Mouse (Mus musculus): ENCODE data around the gene Gm2663. TPM values are rescaled to one million over a fixed set of nuclear protein-coding genes. Genes with fewer than 3 reads are reported as not detected.

Gm2663 gene
- polyA plus RNA-seq, 1 experiment from 2014 or later = not detected

DNA sequence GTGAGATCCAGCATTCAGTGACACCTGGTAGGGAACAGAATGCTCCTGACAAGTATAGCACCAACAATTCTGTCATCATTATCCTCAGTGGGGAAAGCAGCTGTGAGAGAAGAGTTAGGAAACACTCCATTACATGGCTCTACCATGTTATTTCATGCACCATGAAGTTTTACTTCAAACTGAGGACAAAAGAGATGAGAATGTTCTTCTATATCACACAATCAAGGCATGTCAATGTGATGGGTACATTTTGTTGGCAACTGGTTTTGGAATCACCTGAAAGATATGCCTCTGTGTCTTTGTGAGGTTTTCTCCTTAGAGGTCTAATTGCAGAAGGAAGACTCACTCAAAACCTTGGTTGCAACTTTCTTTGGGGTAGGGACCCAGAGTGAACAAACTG lies 47.5 kb downstream of the Gm2663 start, which contains the start of gene Gm4744:
Gene Gm4744 (minus strand): TSS at position 101 of the 400 bp plus-strand sequence.
- ATAC-seq = no peak
- Histone ChIP-seq H3K27ac (ENCODE audit: low read depth, low read length) (no peak within 1 kb of the TSS), H3K4me2 (ENCODE audit: low read length) (no peak within 1 kb of the TSS), H3K4me3 (ENCODE audit: low read depth, low read length) (no peak within 1 kb of the TSS), H3K36me3 (ENCODE audit: control insufficient read depth, insufficient read depth, low read length) (no peaks in the 10 kb centered on the region), H3K9me3 (replicated peaks; ENCODE audit: control insufficient read depth, low read length) (no peaks in the 10 kb centered on the region), H3K27me3 (replicated peaks; ENCODE audit: control insufficient read depth, insufficient read depth, low read length) (no peaks in the 10 kb centered on the region), H3K4me1 (ENCODE audit: control insufficient read depth, insufficient read depth, low read length) (no peaks in the 10 kb centered on the region), H3K9ac (ENCODE audit: low read length) (no peak within 1 kb of the TSS)
- no peak for DNase-seq (ENCODE audit: low spot score)

Other genes starting within 250 kb of the Gm2663 start
- not detected in 2 replicates for gene Moxd2, start 112.0 kb downstream of the Gm2663 start, polyA plus RNA-seq (2014; fragmentation: Nextera tagmentation; extraction: Ambion mirVana)
- gene Prss58, start 99.1 kb downstream of the Gm2663 start, polyA plus RNA-seq (2014; fragmentation: Nextera tagmentation; extraction: Ambion mirVana) = not detected in 2 replicates
- gene 1700074P13Rik, start 58.9 kb downstream of the Gm2663 start, polyA plus RNA-seq (2014; fragmentation: Nextera tagmentation; extraction: Ambion mirVana) = not detected in 2 replicates
- gene Gm4744, start 47.6 kb downstream of the Gm2663 start, polyA plus RNA-seq (2014; fragmentation: Nextera tagmentation; extraction: Ambion mirVana) = not detected in 2 replicates
- gene 1810009J06Rik, start 34.7 kb downstream of the Gm2663 start, polyA plus RNA-seq (2014; fragmentation: Nextera tagmentation; extraction: Ambion mirVana) = not detected in 2 replicates
- not detected in 2 replicates for gene 2210010C04Rik, start 36.0 kb upstream of the Gm2663 start, polyA plus RNA-seq (2014; fragmentation: Nextera tagmentation; extraction: Ambion mirVana)